Mouse (Mus musculus) cerebellum, adult 9-10 months (tissue): ENCODE measurements around the gene Gm20721.
"Not testable (repeated sequence)": the region's sequence is repeated elsewhere in the genome, so short reads cannot be mapped to it uniquely, and the experiment has no call there.

Experiments
- DNase-seq: peaks from one replicate; pipeline ENCODE4 v3.0.0; 2022

Gene Gm20721

DNA sequence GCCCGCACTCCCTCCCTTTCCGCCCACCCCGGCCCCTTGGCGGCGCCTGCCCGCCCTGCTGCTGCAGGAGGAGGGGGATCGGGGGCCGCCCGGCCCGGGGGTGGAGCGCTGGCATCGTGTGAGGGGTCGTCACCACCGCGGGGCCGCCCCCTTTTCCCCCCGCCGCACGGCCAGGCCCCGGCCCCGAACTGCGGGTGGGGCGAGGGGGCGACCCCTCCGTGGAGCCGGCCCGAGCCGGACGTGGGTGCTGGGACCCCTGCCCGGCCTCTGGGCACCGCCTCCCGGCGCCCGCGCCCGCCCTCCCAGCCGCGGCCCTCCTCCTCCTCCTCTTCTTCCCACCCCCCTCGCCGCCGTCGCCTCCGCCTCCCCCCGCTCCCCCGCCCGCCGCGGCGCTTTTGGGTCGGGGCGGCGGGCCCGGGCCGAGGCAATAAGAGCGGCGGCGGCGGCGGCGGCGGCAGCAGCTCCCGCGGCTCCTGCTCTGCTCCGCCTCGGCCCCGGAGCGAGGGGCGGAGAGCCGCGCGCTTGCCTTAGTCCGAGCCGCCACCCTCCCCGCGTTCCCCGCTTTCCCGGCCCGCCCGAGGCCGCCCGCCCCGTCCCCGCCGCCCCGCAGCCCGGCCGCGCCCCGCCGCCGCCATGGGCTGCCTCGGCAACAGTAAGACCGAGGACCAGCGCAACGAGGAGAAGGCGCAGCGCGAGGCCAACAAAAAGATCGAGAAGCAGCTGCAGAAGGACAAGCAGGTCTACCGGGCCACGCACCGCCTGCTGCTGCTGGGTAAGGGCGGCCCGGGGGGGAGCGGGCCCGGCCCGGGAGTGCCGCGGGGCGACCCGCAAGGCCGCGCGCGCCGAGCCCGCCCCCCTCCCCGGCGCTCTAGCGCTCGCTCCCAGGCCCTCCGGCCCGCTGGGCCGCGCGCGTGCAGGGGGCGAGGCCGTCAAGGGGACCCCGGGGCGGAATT lies 16.6 kb downstream of the Gm20721 start:
- DNase-seq: peak; percentile 71

DNA sequence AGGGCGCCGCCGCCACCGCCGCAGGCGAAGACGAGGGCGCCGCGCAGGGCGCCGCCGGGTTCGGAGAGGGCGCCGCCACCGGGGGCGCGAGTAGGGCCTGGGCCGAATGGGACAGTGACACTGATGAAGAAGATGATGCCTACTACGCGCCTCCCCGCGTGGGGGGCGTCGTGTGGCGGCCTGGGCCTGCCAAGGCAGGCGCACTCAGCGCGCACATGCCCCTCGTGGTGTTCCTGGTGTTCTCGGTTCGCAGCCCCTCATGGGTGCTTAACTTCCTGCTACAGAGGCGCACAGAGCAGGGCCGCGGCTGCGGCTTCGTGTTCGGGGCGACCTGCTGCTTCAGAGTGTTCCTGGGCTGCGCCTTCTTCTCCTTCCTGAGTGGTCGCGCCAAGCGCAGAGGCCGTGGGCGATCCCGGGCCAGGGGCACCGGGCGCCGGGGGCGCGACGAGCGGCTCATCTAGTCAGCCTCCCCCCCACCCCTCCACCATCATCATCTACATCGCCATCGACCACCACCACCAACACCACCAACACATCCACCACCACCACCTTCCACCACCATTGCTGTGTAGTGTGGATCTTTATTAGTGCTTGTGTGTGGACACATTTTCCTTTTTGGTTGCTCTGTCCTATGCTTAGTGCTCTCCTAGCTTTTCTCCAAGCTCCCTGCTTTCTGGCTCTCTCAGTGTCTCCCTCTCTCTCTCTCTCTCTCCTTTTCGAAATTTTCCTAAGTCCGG lies 17.4 kb downstream of the Gm20721 start:
- peak; percentile 53 for DNase-seq

DNA sequence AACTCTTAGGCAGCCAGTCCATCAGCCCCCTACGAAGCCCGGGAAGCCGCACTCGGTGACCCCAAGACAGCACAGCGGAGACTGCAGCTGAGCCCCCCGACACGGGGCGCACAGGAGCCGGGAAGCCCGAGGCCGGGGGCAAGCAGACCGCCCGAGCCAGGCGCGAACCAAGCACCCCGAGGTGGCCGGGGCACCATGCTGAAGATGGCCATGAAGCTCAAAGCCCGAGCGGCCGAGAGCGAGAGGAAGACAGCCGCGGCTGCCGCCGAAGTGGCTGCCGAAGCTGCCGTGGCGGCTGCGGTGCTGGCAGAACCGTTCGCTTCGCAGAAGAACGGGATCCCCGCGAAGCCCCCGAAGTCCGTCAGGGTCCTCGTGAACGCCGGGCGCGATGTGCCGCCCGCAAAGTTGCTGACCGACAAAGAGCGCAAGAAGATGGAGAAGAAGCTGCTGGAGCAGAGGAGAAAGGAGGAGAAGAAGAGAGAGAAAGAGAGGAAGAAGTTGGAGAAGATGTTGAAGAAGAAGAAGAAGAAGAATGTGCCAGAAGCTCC lies 18.1 kb downstream of the Gm20721 start:
- no peak for DNase-seq

DNA sequence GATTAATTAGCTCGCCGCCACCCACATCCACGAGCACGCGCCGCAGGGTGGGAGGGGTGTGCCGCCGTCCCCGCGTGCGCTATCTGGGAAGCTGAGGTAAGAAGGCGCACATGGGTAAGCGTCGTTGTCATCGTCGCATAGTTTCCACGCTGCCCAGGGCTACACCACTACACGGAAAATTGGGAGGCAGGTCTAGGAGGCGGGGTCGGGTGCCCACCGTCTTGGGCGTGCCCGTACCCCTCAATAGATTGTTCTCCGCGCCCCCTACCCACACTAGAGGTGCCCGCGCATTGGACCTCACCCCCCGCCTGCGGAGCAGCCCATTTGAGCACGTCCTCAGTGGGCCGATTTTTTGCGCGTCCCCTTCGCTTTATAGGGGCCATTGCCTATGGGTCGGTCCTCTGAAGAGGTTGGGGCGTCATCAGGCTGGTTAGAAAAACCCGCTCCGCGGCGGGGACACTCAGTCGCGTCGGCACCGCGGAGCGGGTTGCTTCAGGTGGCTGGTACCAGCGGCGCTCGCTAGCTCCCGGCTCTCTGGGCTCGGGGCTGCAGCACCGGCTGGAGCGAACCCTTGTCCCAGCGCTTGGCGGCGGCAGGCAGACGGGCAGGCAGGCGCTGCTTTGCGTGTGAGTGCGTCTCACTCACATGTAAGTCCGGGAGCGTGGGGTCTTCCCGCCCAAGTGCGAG lies 19.1 kb downstream of the Gm20721 start:
- DNase-seq: peak; percentile 81

DNA sequence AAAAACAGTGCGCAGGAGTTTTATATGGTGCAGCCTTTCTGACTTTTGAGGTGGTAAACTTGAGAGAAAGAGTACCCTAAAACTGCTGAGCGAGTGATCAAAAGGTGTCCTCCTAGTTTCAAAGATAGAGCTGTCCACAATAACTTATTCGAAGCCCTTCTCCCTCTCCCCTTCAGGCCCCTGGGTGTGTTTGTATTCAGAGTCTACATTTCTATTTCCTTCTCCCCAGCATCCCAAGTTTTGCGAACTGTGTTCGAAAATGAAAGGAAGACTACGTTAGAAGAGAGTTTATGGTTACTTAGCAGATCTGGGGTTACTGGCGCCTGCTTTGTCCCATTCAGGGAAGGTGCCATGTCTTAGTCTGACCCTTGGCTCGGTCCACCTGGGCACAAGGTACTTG lies 20.0 kb downstream of the Gm20721 start:
- DNase-seq: no peak

DNA sequence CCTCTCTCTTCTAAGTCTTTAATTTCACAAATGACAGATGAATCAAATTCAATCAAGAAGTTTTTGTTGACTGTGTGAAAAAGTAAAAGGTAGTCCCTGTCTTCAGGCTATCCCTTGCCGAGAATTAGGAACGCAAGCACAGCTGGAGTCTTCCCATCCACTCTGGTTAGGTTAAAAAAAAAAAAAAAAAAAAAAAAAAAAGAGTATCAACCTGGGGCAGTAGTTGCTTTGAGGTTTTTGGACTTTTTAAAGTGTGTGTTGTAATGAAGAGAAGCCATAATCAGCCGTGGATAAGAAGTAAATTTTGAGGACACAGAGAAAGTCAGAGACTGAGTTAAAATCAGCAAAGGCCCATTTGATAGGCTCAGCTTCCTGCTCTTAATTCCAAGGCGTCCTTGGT lies 20.5 kb downstream of the Gm20721 start:
- DNase-seq: no peak

DNA sequence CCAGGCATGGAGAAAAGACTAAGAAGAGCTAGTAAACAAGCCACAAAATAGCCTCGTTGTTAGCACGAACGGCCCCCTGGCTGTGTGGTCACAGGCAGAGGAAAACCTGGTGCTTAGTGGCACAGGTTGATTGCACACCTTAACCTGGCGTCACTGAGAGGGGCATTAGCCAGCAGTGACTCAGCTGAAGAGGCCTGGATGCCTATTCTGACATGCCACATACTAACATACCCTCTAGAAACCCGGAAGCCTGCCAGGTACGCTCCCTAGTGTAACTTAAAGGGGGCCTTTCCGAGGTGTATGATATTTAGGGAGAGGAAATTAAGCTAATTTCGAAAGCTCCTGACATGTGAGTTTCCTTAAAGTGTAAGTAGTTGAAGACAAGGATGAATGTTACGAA lies 29.9 kb downstream of the Gm20721 start:
- no peak for DNase-seq

- not testable (repeated sequence) for DNase-seq
These were observed 31.1 kb downstream of the Gm20721 start for GRCm38 (mm10) chr2:174315445-174315844.

- no peak for DNase-seq
These were observed 33.9 kb downstream of the Gm20721 start for GRCm38 (mm10) chr2:174312661-174313060.

GRCm38 (mm10) chr2:174312118-174312647 lies 34.3 kb downstream of the Gm20721 start:
- peak; percentile 74 for DNase-seq

DNA sequence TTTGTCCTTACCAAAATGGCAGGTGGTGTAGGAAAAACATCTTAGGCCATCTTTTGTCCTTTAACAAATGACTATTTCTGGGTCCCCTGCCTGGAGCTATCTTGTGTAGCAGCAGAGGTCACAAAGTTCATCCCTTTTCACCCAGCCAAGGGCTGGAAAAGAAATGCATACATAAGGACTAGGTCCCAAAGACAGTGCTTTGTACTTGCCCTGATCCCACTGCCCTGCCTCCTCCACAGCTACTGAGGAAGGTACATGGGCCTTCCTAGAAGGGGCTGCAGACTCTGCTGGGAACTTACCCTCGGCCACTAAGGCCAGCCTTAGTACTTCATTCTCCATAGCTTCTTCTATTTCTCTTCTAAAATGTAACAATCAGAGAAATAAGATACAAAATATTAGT lies 34.9 kb downstream of the Gm20721 start:
- no peak for DNase-seq

- DNase-seq: peak; percentile 25
These were observed 35.5 kb downstream of the Gm20721 start for GRCm38 (mm10) chr2:174310913-174311514.

DNA sequence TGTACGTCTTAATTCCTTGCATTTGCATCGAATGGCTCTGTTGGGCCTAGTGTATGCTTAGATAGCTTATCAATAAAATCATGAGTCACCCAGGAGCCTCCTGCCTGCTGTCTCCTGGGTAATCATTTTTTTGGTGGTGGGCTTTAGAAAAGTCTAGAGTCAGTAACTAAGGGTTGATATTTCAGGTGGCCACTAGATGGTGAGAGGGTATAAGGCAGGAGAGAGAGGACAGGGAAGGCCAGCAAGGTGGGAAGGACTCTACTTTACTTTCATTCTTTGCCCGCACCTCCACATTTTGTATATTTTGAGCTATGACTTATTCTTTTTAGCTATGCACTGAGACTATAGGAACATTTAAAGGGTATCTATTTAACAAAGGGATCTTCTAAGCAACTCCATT lies 38.6 kb downstream of the Gm20721 start:
- DNase-seq: no peak

DNA sequence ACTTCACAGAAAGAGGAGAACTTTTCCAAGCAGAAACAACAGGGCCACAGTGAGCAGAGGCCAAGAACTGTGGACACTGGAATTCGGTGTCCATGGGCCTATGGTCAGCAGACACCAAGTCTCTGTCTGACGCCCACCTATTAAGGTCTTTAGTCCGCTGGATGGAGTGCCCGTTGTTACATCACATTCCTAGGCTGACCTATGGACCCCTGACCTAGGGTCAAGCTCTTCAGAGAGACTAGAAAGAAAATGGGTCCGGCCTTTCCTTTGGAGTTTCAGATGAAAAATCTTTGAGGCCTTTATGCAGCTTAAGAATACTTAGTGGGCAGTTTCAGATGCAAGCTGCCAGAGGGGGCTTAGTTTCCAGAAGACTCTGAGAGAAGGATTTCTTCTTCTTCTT lies 40.9 kb downstream of the Gm20721 start:
- no peak for DNase-seq

DNA sequence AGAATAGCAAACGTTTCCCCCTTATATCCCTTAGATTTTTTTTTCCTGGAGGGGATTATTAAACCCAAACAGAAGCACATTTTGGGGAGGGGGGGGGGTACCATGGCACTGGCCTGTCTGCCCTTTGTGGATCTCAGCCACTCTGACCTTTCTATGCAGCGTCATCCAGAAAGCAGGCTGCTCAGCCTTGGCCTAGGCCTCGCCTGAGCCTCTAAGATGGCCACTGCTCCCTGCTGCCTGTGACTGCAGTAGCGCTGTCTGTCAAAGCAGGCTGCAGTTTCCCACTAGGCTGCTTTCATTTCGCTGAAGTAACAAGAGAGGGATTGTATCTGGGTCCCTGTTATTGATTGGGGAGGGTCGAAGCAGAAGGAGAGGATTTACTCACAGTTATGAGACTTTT lies 44.0 kb downstream of the Gm20721 start:
- DNase-seq: no peak

DNA sequence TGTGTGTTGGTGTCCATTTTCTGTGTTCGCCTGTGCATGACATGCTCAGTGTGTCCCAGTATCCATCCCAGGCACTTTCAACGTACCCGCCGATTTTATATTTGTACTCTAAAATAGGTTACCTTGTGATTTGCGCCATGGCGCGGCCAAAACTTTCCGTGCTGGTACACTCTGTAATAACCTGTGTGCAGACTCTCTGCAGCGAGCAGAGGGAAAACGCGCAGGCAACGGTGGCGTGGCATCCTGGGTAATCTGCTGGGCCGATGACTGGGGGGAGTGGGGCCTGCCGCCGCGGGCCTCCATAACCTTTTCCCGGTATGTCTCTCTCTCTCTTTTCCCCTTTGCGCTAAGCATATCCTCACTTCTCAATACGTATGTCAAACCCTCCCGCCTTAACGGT lies 45.8 kb downstream of the Gm20721 start:
- DNase-seq: no peak

DNA sequence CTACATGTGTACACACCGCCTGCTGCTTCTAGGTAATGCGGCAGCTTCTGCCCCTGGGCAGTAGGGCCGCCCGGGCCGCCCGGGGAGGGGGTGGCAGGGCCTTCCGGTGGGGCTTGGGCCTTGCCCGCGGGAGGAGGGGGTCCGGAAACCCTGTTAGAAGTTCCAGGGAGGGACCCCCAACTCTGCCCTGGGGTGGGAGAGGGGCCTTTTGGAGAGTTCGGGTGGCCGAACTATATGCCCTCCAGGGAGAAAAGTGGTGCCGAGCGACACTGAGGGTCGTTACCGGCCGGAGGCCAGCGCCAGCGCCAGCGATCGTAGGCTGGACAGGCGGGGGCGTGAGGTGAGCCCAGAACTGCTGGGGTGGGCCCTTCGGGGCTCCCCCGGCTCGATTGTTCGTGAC lies 46.3 kb downstream of the Gm20721 start:
- no peak for DNase-seq

- DNase-seq: no peak
These were observed 46.7 kb downstream of the Gm20721 start for GRCm38 (mm10) chr2:174299771-174300160.

GRCm38 (mm10) chr2:174299091-174299770 lies 47.3 kb downstream of the Gm20721 start:
- DNase-seq: no peak

GRCm38 (mm10) chr2:174298471-174298870 lies 48.0 kb downstream of the Gm20721 start:
- no peak for DNase-seq

DNA sequence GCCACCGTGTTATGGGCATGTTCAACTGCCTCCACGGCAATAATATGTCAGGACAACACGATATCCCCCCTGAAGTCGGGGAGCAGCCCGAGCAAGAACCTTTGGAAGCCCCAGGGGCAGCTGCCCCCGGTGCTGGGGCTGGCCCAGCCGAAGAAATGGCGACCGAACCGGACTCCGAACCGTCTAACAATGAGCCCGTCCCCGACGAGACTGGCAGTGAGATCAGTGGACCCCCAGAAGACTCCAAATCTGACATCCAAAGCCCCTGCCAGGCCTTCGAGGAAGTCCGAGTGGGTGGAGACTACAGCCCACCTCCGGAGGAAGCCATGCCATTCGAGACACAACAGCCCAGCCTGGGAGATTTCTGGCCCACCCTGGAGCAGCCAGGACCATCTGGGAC lies 48.7 kb downstream of the Gm20721 start:
- no peak for DNase-seq

DNA sequence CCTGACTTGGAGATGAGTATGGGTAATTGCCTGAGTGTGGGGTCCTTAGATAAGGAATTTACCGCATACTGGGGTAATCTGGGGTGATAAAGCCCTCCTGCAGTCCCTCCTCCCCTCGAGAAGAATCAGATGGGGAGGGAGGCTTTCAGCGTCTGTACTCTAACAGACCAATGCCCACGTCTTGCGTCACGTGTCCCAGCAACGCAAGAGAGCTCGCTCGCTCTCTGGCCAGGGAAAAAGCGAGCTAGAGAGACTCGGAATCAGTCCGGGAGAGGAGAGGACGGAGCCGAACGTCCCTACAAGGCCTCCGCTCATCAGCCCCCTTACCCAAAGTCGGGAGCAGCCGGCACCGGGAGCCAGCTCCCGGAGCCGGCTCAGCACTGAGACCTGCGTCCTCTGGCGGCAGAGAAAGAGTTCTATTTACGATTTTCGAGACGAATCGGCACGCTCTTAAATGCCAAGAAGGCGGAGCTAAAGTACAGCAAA lies 49.4 kb downstream of the Gm20721 start:
- no peak for DNase-seq
